Mouse (Mus musculus) ES-E14 (cell line): ENCODE measurements around the gene Pcbp3.

ENCODE experiments used
- MAFK ChIP-seq: IDR thresholded peaks from 2 replicates; pipeline ENCODE4 v1.6.1; 2014; ENCODE audit warnings: mild to moderate bottlenecking, low read depth, low read length, inconsistent platforms; ENCODE audit not compliant: insufficient read depth
- ZC3H11A ChIP-seq: IDR thresholded peaks from 2 replicates; pipeline ENCODE4 v1.6.1; 2012; ENCODE audit warnings: low read depth, mild to moderate bottlenecking, inconsistent platforms, low read length, borderline replicate concordance
- ZNF384 ChIP-seq: IDR thresholded peaks from 2 replicates; pipeline ENCODE4 v1.6.1; 2012; ENCODE audit warnings: low read depth, low read length, inconsistent platforms

DNA sequence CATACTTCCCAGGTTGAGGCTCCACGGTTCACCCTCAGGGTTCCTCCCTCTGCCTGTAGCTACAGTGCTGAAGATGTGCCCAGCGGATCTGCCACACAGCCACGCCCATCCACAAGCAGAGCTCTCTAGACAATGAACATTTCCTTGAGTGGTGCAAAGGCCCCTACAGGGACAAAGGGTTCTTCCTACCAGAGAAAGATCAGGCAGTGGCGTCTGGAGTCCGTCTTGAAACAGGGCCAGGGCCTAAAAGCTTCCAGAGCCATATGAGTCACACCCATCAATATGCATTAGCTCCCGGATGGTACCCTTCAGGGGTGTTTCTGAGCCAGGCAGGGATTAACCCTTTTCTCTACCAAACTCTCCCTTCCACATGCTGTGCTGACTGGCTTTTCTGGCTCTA is 59.1 kb downstream of the Pcbp3 start:
- TF ChIP-seq MAFK (no peak), ZC3H11A (no peak), ZNF384 (no peak)
